Mouse (Mus musculus): Measurements from ENCODE around the gene Rfx4. TPM values are rescaled to one million over a fixed set of nuclear protein-coding genes. Genes with fewer than 3 reads are reported as not detected.

Rfx4 gene
- polyA plus RNA-seq, 1 experiment from 2014 or later = not detected

GRCm38 (mm10) chr10:84722711-84723110 is 33.2 kb upstream of the Rfx4 start:
- 75% methylated on average over 12 of the region's 12 CpGs for WGBS (ENCODE audit: insufficient replicate concordance)
- Histone ChIP-seq H3K27me3 (replicated peaks) (no peaks in the 10 kb centered on the region), H3K9ac (no peak overlapping the region), H3K27ac (no peak overlapping the region), H3K36me3 (peaks cover 67% of the 10 kb centered on the region), H3K4me2 (no peak overlapping the region), H3K4me1 (no peaks in the 10 kb centered on the region), H3K4me3 (no peak overlapping the region), H3K9me3 (replicated peaks) (no peaks in the 10 kb centered on the region)
- no peak for ATAC-seq

GRCm38 (mm10) chr10:84727005-84727404 is 28.9 kb upstream of the Rfx4 start:
- no peaks in the 10 kb centered on the region for H3K4me1 ChIP-seq
- H3K27ac ChIP-seq = no peak overlapping the region
- H3K9ac ChIP-seq = no peak overlapping the region
- no peaks in the 10 kb centered on the region for H3K27me3 ChIP-seq (replicated peaks)
- no peak overlapping the region for H3K4me3 ChIP-seq
- H3K4me2 ChIP-seq = no peak overlapping the region
- WGBS (ENCODE audit: insufficient replicate concordance) = 77% methylated on average over 12 of the region's 12 CpGs
- H3K9me3 ChIP-seq (replicated peaks) = no peaks in the 10 kb centered on the region
- peaks cover 35% of the 10 kb centered on the region for H3K36me3 ChIP-seq
- ATAC-seq = no peak

GRCm38 (mm10) chr10:84727760-84728159 is 28.1 kb upstream of the Rfx4 start:
- H3K9ac ChIP-seq = no peak overlapping the region
- H3K9me3 ChIP-seq (replicated peaks) = no peaks in the 10 kb centered on the region
- no peaks in the 10 kb centered on the region for H3K4me1 ChIP-seq
- H3K4me2 ChIP-seq = no peak overlapping the region
- no peak for ATAC-seq
- H3K27me3 ChIP-seq (replicated peaks) = no peaks in the 10 kb centered on the region
- no peak overlapping the region for H3K27ac ChIP-seq
- no peak overlapping the region for H3K4me3 ChIP-seq
- 69% methylated on average over 4 of the region's 4 CpGs for WGBS (ENCODE audit: insufficient replicate concordance)
- H3K36me3 ChIP-seq = peaks cover 28% of the 10 kb centered on the region

GRCm38 (mm10) chr10:84730078-84730477 is 25.8 kb upstream of the Rfx4 start:
- H3K4me2 ChIP-seq = no peak overlapping the region
- H3K27me3 ChIP-seq (replicated peaks) = peaks cover 4% of the 10 kb centered on the region
- WGBS (ENCODE audit: insufficient replicate concordance) = 66% methylated on average over 3 of the region's 3 CpGs
- H3K36me3 ChIP-seq = peaks cover 19% of the 10 kb centered on the region
- no peak overlapping the region for H3K27ac ChIP-seq
- H3K9me3 ChIP-seq (replicated peaks) = no peaks in the 10 kb centered on the region
- ATAC-seq = no peak
- H3K4me3 ChIP-seq = no peak overlapping the region
- no peaks in the 10 kb centered on the region for H3K4me1 ChIP-seq
- H3K9ac ChIP-seq = no peak overlapping the region

- Histone ChIP-seq H3K27me3 (replicated peaks) (peaks cover 4% of the 10 kb centered on the region), H3K27ac (no peak overlapping the region), H3K4me3 (no peak overlapping the region), H3K36me3 (peaks cover 13% of the 10 kb centered on the region), H3K9me3 (replicated peaks) (no peaks in the 10 kb centered on the region), H3K4me2 (no peak overlapping the region), H3K4me1 (no peaks in the 10 kb centered on the region), H3K9ac (no peak overlapping the region)
- WGBS (ENCODE audit: insufficient replicate concordance) = 68% methylated on average over 9 of the region's 9 CpGs
- no peak for ATAC-seq
Observed at GRCm38 (mm10) chr10:84730956-84731355, 24.9 kb upstream of the Rfx4 start.

GRCm38 (mm10) chr10:84733511-84733910 is 22.4 kb upstream of the Rfx4 start:
- H3K4me3 ChIP-seq = no peak overlapping the region
- no peaks in the 10 kb centered on the region for H3K9me3 ChIP-seq (replicated peaks)
- H3K4me2 ChIP-seq = no peak overlapping the region
- no peak overlapping the region for H3K9ac ChIP-seq
- H3K4me1 ChIP-seq = no peaks in the 10 kb centered on the region
- no peak overlapping the region for H3K27ac ChIP-seq
- H3K36me3 ChIP-seq = no peaks in the 10 kb centered on the region
- peaks cover 7% of the 10 kb centered on the region for H3K27me3 ChIP-seq (replicated peaks)
- WGBS (ENCODE audit: insufficient replicate concordance) = 68% methylated on average over 6 of the region's 6 CpGs
- ATAC-seq = no peak

- WGBS (ENCODE audit: insufficient replicate concordance) = 2% methylated on average over 62 of the region's 66 CpGs
- no peak overlapping the region for H3K9ac ChIP-seq
- no peaks in the 10 kb centered on the region for H3K9me3 ChIP-seq (replicated peaks)
- no peaks in the 10 kb centered on the region for H3K36me3 ChIP-seq
- peaks cover 10% of the 10 kb centered on the region; the same call in 1 of the 2 replicates for H3K4me1 ChIP-seq
- peak overlapping the region; percentile 35 for H3K4me3 ChIP-seq
- no peak for ATAC-seq
- H3K27me3 ChIP-seq (replicated peaks) = peaks cover 92% of the 10 kb centered on the region
- no peak overlapping the region for H3K27ac ChIP-seq
- peak overlapping the region; percentile 51 for H3K4me2 ChIP-seq
Observed at GRCm38 (mm10) chr10:84754851-84755785, 744 bp upstream of the Rfx4 start.

GRCm38 (mm10) chr10:84756435-84757095 is 703 bp downstream of the Rfx4 start:
- H3K4me2 ChIP-seq = peak overlapping the region; percentile 38
- 2% methylated on average over 41 of the region's 42 CpGs for WGBS (ENCODE audit: insufficient replicate concordance)

GRCm38 (mm10) chr10:84757426-84758199 is 1.8 kb downstream of the Rfx4 start:
- H3K4me1 ChIP-seq = peaks cover 12% of the 10 kb centered on the region; the same call in 1 of the 2 replicates
- no peak overlapping the region for H3K9ac ChIP-seq
- H3K27me3 ChIP-seq (replicated peaks) = peaks cover 99% of the 10 kb centered on the region
- no peaks in the 10 kb centered on the region for H3K36me3 ChIP-seq
- H3K4me2 ChIP-seq = no peak overlapping the region
- H3K9me3 ChIP-seq (replicated peaks) = no peaks in the 10 kb centered on the region
- H3K4me3 ChIP-seq = no peak overlapping the region
- no peak overlapping the region for H3K27ac ChIP-seq
- 6% methylated on average over 22 of the region's 22 CpGs for WGBS (ENCODE audit: insufficient replicate concordance)
- ATAC-seq = no peak

More at GRCm38 (mm10) chr10:84756435-84757095, 703 bp downstream of the Rfx4 start:
- ATAC-seq = no peak
- Histone ChIP-seq H3K4me1 (peaks cover 12% of the 10 kb centered on the region; the same call in 1 of the 2 replicates), H3K9ac (no peak overlapping the region), H3K27me3 (replicated peaks) (peaks cover 100% of the 10 kb centered on the region), H3K9me3 (replicated peaks) (no peaks in the 10 kb centered on the region), H3K36me3 (no peaks in the 10 kb centered on the region), H3K27ac (no peak overlapping the region), H3K4me3 (peak overlapping the region; percentile 15; the same call in 1 of the 2 replicates)

- H3K4me1 ChIP-seq = peaks cover 12% of the 10 kb centered on the region; the same call in 1 of the 2 replicates
- no peak overlapping the region for H3K27ac ChIP-seq
- H3K9ac ChIP-seq = no peak overlapping the region
- H3K27me3 ChIP-seq (replicated peaks) = peaks cover 99% of the 10 kb centered on the region
- H3K4me3 ChIP-seq = no peak overlapping the region
- 12% methylated on average over 5 of the region's 5 CpGs for WGBS (ENCODE audit: insufficient replicate concordance)
- H3K9me3 ChIP-seq (replicated peaks) = no peaks in the 10 kb centered on the region
- ATAC-seq = no peak
- no peak overlapping the region for H3K4me2 ChIP-seq
- no peaks in the 10 kb centered on the region for H3K36me3 ChIP-seq
Observed at GRCm38 (mm10) chr10:84758200-84758468, 2.3 kb downstream of the Rfx4 start.

- ATAC-seq = no peak
- H3K36me3 ChIP-seq = no peaks in the 10 kb centered on the region
- H3K27ac ChIP-seq = no peak overlapping the region
- H3K4me3 ChIP-seq = 0 out of 2 replicates have a peak overlapping the region, but pooled peaks have one; percentile 5
- H3K9ac ChIP-seq = no peak overlapping the region
- H3K9me3 ChIP-seq (replicated peaks) = no peaks in the 10 kb centered on the region
- 2% methylated on average over 51 of the region's 51 CpGs for WGBS (ENCODE audit: insufficient replicate concordance)
- peaks cover 12% of the 10 kb centered on the region; the same call in 1 of the 2 replicates for H3K4me1 ChIP-seq
- H3K4me2 ChIP-seq = peak overlapping the region; percentile 18; the same call in 1 of the 2 replicates
- H3K27me3 ChIP-seq (replicated peaks) = peaks cover 99% of the 10 kb centered on the region
Observed at GRCm38 (mm10) chr10:84758483-84759431, 2.9 kb downstream of the Rfx4 start.

All from liver, embryonic 12.5 days (tissue).